ENCODE assay signal across 30 mouse cellular contexts in the genomic region with DNA sequence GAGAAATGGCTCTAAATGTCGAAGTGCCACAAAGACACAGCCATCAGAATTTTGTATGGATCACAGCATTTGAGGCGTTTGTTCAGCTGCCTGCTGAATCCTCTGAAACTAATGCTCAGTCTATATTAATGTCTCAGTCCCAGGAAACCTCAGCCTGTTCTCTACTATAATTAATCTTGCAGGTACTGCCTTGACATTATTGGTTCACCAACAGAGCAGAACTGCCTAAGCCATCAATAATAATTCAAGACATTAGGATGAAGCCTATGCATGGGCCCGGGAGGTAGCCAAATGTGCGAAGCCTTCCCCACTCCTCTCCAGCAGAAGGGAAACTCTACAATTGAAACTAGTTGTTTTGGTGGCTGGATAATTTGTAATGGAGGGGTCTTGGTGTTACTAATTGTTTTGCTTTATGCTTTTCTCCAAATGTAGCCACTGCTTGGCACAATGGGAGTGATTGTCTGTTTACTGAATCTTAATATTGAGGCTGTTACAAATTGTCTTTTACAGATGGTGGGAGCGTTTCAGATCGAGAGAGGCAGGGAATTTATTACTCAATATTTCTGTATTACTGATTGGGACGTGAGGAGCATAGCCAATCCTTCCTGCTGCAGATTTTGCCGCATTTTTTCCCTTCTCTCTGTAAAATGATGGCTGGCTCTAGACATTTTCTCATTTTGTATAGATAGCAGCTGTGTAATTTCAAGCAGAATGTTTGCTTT.
DNase-seq lines count a peak whose midpoint lies in the region; ATAC-seq and TF ChIP-seq lines count a peak whose summit lies in the region.
"Had no signal": no experiment of that assay in that cellular context is flagged by ENCODE, and none has a peak within 500 bp of the region (broad histone marks: within the 10 kb centered on the region; RNA-seq: fewer than 3 reads in every experiment).

No protein-coding gene starts in this region.

- ATAC-seq in forebrain, postnatal 0 days, result peak; percentile 32; the same call in 1 of the 2 replicates
- no peak for ATAC-seq in forebrain, embryonic 12.5 days (ENCODE audit: low FRiP score)
- ATAC-seq in hindbrain, embryonic 12.5 days (ENCODE audit: low FRiP score), result peak; percentile 87
- ATAC-seq in midbrain, embryonic 12.5 days (ENCODE audit: low FRiP score, low read depth), result 0 out of 2 replicates have a peak, but pooled peaks have one; percentile 9
- ATAC-seq in neural tube, embryonic 12.5 days (ENCODE audit: low FRiP score, low read depth), result peak; percentile 69; the same call in 1 of the 2 replicates
- ATAC-seq: CD4-positive, CD25-positive, alpha-beta regulatory T cell, adult 4 months; forebrain, embryonic 13.5 days had no signal

- no peak for TF ChIP-seq POLR2A in cerebellum, adult 2 months (IDR thresholded peaks at IDR 0.05; ENCODE audit: borderline replicate concordance, insufficient read depth, low read length)

- H3K27ac ChIP-seq in forebrain, postnatal 0 days (ENCODE audit: low read depth, low read length), result no peak overlapping the region
- H3K27ac ChIP-seq in forebrain, embryonic 12.5 days, result no peak overlapping the region
- H3K27ac ChIP-seq in hindbrain, embryonic 12.5 days, result peak overlapping the region; percentile 6
- peak overlapping the region; percentile 61; the same call in 1 of the 2 replicates for H3K27ac ChIP-seq in midbrain, embryonic 12.5 days (replicated peaks)
- H3K27ac ChIP-seq in neural tube, embryonic 12.5 days, result no peak overlapping the region
- H3K27ac ChIP-seq in cerebellum, adult 2 months (ENCODE audit: insufficient read depth, low read length), result no peak overlapping the region
- H3K27ac ChIP-seq: forebrain, embryonic 13.5 days; heart, adult 2 months; heart, embryonic 13.5 days; kidney, embryonic 15.5 days; limb, embryonic 15.5 days; liver, embryonic 15.5 days; lung, embryonic 15.5 days; stomach, embryonic 15.5 days had no signal

- peak; percentile 13 for DNase-seq in forebrain, postnatal 0 days
- DNase-seq in frontal cortex, postnatal 10 days (ENCODE audit: low spot score in 2 of 2), result no peak
- DNase-seq in cerebellum, adult 2 months, result no peak
- no peak for DNase-seq in thymus, postnatal 25 days
- DNase-seq: adrenal gland, postnatal 25 days; cerebellum, adult 11 months; cerebellum, postnatal 10 days; gastrocnemius, postnatal 36 days; heart, adult 2 months; heart, postnatal 14 days; kidney, adult 11 months; kidney, postnatal 36 days; left cerebral cortex, postnatal 4 days; lung, postnatal 4 days; right cerebral cortex, postnatal 4 days; thymus, adult 18-20 months; thymus, postnatal 4 days had no signal

- no peak overlapping the region for H3K4me2 ChIP-seq in forebrain, postnatal 0 days (ENCODE audit: low read depth)
- no peak overlapping the region for H3K4me2 ChIP-seq in forebrain, embryonic 12.5 days
- no peak overlapping the region for H3K4me2 ChIP-seq in hindbrain, embryonic 12.5 days (replicated peaks)
- H3K4me2 ChIP-seq in midbrain, embryonic 12.5 days (replicated peaks), result no peak overlapping the region
- H3K4me2 ChIP-seq in neural tube, embryonic 12.5 days (replicated peaks), result no peak overlapping the region
- H3K4me2 ChIP-seq: forebrain, embryonic 13.5 days; heart, embryonic 13.5 days; kidney, embryonic 15.5 days; limb, embryonic 15.5 days; liver, embryonic 15.5 days; lung, embryonic 15.5 days; stomach, embryonic 15.5 days had no signal

- TF ChIP-seq CTCF in forebrain, postnatal 0 days (IDR thresholded peaks at IDR 0.05; ENCODE audit: low read depth), result no peak
- TF ChIP-seq CTCF in cerebellum, adult 2 months (IDR thresholded peaks at IDR 0.05; ENCODE audit: borderline replicate concordance, insufficient read depth, low read depth, low read length), result no peak

- 62% methylated on average over 8 of the region's 8 CpGs for WGBS in forebrain, postnatal 0 days
- WGBS in forebrain, embryonic 12.5 days, result 86% methylated on average over 8 of the region's 8 CpGs
- WGBS in hindbrain, embryonic 12.5 days, result 65% methylated on average over 8 of the region's 8 CpGs
- 77% methylated on average over 8 of the region's 8 CpGs for WGBS in midbrain, embryonic 12.5 days
- WGBS in neural tube, embryonic 12.5 days, result 60% methylated on average over 8 of the region's 8 CpGs
- 82% methylated on average over 8 of the region's 8 CpGs for WGBS in cerebellum, adult 2 months

- no peaks in the 10 kb centered on the region for H3K27me3 ChIP-seq in forebrain, postnatal 0 days (ENCODE audit: insufficient read depth, low read length)
- no peaks in the 10 kb centered on the region for H3K27me3 ChIP-seq in forebrain, embryonic 12.5 days
- no peaks in the 10 kb centered on the region for H3K27me3 ChIP-seq in hindbrain, embryonic 12.5 days
- no peaks in the 10 kb centered on the region for H3K27me3 ChIP-seq in midbrain, embryonic 12.5 days
- no peaks in the 10 kb centered on the region for H3K27me3 ChIP-seq in neural tube, embryonic 12.5 days (replicated peaks)
- H3K27me3 ChIP-seq in cerebellum, adult 2 months (ENCODE audit: control insufficient read depth, insufficient read depth, low read length), result no peaks in the 10 kb centered on the region
- H3K27me3 ChIP-seq: forebrain, embryonic 13.5 days; heart, embryonic 13.5 days; kidney, embryonic 15.5 days; limb, embryonic 15.5 days; liver, embryonic 15.5 days; lung, embryonic 15.5 days; stomach, embryonic 15.5 days had no signal

- no peaks in the 10 kb centered on the region for H3K9me3 ChIP-seq in forebrain, postnatal 0 days (ENCODE audit: low read length)
- H3K9me3 ChIP-seq in forebrain, embryonic 12.5 days, result no peaks in the 10 kb centered on the region
- H3K9me3 ChIP-seq in hindbrain, embryonic 12.5 days (replicated peaks), result no peaks in the 10 kb centered on the region
- H3K9me3 ChIP-seq in midbrain, embryonic 12.5 days, result no peaks in the 10 kb centered on the region
- no peaks in the 10 kb centered on the region for H3K9me3 ChIP-seq in neural tube, embryonic 12.5 days
- H3K9me3 ChIP-seq: forebrain, embryonic 13.5 days; kidney, embryonic 15.5 days; limb, embryonic 15.5 days; liver, embryonic 15.5 days; lung, embryonic 15.5 days; stomach, embryonic 15.5 days had no signal

- H3K4me1 ChIP-seq in forebrain, postnatal 0 days (ENCODE audit: insufficient read depth), result no peaks in the 10 kb centered on the region
- no peaks in the 10 kb centered on the region for H3K4me1 ChIP-seq in forebrain, embryonic 12.5 days
- H3K4me1 ChIP-seq in hindbrain, embryonic 12.5 days, result no peaks in the 10 kb centered on the region
- no peaks in the 10 kb centered on the region for H3K4me1 ChIP-seq in midbrain, embryonic 12.5 days
- H3K4me1 ChIP-seq in neural tube, embryonic 12.5 days, result no peaks in the 10 kb centered on the region
- no peaks in the 10 kb centered on the region for H3K4me1 ChIP-seq in cerebellum, adult 2 months (ENCODE audit: control insufficient read depth, insufficient read depth, low read length)
- H3K4me1 ChIP-seq: forebrain, embryonic 13.5 days; heart, embryonic 13.5 days; kidney, embryonic 15.5 days; limb, embryonic 15.5 days; liver, embryonic 15.5 days; lung, embryonic 15.5 days; stomach, embryonic 15.5 days had no signal

- no peaks in the 10 kb centered on the region for H3K36me3 ChIP-seq in forebrain, postnatal 0 days (ENCODE audit: insufficient read depth)
- H3K36me3 ChIP-seq in forebrain, embryonic 12.5 days (replicated peaks), result no peaks in the 10 kb centered on the region
- H3K36me3 ChIP-seq in hindbrain, embryonic 12.5 days, result no peaks in the 10 kb centered on the region
- H3K36me3 ChIP-seq in midbrain, embryonic 12.5 days, result no peaks in the 10 kb centered on the region
- H3K36me3 ChIP-seq in neural tube, embryonic 12.5 days, result no peaks in the 10 kb centered on the region
- H3K36me3 ChIP-seq: heart, embryonic 13.5 days; kidney, embryonic 15.5 days; limb, embryonic 15.5 days; liver, embryonic 15.5 days; lung, embryonic 15.5 days; stomach, embryonic 15.5 days had no signal

- no peak overlapping the region for H3K4me3 ChIP-seq in forebrain, postnatal 0 days (ENCODE audit: low read depth, low read length)
- no peak overlapping the region for H3K4me3 ChIP-seq in forebrain, embryonic 12.5 days (replicated peaks)
- no peak overlapping the region for H3K4me3 ChIP-seq in hindbrain, embryonic 12.5 days
- H3K4me3 ChIP-seq in midbrain, embryonic 12.5 days, result no peak overlapping the region
- no peak overlapping the region for H3K4me3 ChIP-seq in neural tube, embryonic 12.5 days
- no peak overlapping the region for H3K4me3 ChIP-seq in cerebellum, adult 2 months (replicated peaks; ENCODE audit: insufficient read depth, low read depth, low read length)
- H3K4me3 ChIP-seq: forebrain, embryonic 13.5 days; heart, adult 2 months; heart, embryonic 13.5 days; kidney, embryonic 15.5 days; limb, embryonic 15.5 days; liver, embryonic 15.5 days; lung, embryonic 15.5 days; myocyte; stomach, embryonic 15.5 days had no signal

- no peak overlapping the region for H3K9ac ChIP-seq in forebrain, postnatal 0 days
- H3K9ac ChIP-seq in forebrain, embryonic 12.5 days, result no peak overlapping the region
- no peak overlapping the region for H3K9ac ChIP-seq in hindbrain, embryonic 12.5 days
- no peak overlapping the region; the same call in 1 of the 2 replicates for H3K9ac ChIP-seq in midbrain, embryonic 12.5 days (replicated peaks)
- H3K9ac ChIP-seq in neural tube, embryonic 12.5 days, result no peak overlapping the region
- H3K9ac ChIP-seq: forebrain, embryonic 13.5 days; heart, embryonic 13.5 days; kidney, embryonic 15.5 days; limb, embryonic 15.5 days; liver, embryonic 15.5 days; lung, embryonic 15.5 days; stomach, embryonic 15.5 days had no signal

Comparison
In these comparisons a context has a peak if more than half of its experiments do, and no peak if none do; other contexts are left out.
1. H3K27ac ChIP-seq: peak in hindbrain, embryonic 12.5 days (single experiment) and midbrain, embryonic 12.5 days (single experiment); none in forebrain, postnatal 0 days (single experiment), forebrain, embryonic 12.5 days (single experiment), neural tube, embryonic 12.5 days (single experiment) and cerebellum, adult 2 months (single experiment).